Mouse (Mus musculus) heart, adult 11 months (tissue): ENCODE measurements around the gene Pik3c2b.

Experiments used
- DNase-seq: peaks from one replicate; pipeline ENCODE4 v3.0.0; 2022

Pik3c2b gene

GRCm38 (mm10) chr1:133100980-133101798 is 55.7 kb downstream of the Pik3c2b start:
- peak; percentile 95 for DNase-seq

- no peak for DNase-seq
Measured at GRCm38 (mm10) chr1:133102108-133102507, 56.6 kb downstream of the Pik3c2b start.

GRCm38 (mm10) chr1:133103315-133103714 is 57.8 kb downstream of the Pik3c2b start:
- DNase-seq = no peak

- no peak for DNase-seq
Measured at GRCm38 (mm10) chr1:133103871-133104270, 58.4 kb downstream of the Pik3c2b start.

GRCm38 (mm10) chr1:133116108-133116507 is 70.6 kb downstream of the Pik3c2b start:
- no peak for DNase-seq

- no peak for DNase-seq
Measured at GRCm38 (mm10) chr1:133118127-133118526, 72.7 kb downstream of the Pik3c2b start.

- no peak for DNase-seq
Measured at GRCm38 (mm10) chr1:133118844-133119243, 73.4 kb downstream of the Pik3c2b start.

- peak; percentile 90 for DNase-seq
Measured at GRCm38 (mm10) chr1:133119931-133120712, 74.7 kb downstream of the Pik3c2b start.

GRCm38 (mm10) chr1:133121246-133121645 is 75.8 kb downstream of the Pik3c2b start:
- DNase-seq = no peak

- no peak for DNase-seq
Measured at GRCm38 (mm10) chr1:133124137-133124536, 78.7 kb downstream of the Pik3c2b start.

GRCm38 (mm10) chr1:133125640-133126364 is 80.3 kb downstream of the Pik3c2b start:
- no peak for DNase-seq

GRCm38 (mm10) chr1:133126365-133126740 is 80.9 kb downstream of the Pik3c2b start:
- no peak for DNase-seq

GRCm38 (mm10) chr1:133127328-133127727 is 81.9 kb downstream of the Pik3c2b start:
- no peak for DNase-seq

GRCm38 (mm10) chr1:133129471-133130221 is 84.2 kb downstream of the Pik3c2b start:
- DNase-seq = no peak

GRCm38 (mm10) chr1:133130638-133131560 is 85.4 kb downstream of the Pik3c2b start, which contains the start of gene Ppp1r15b:
TSS of gene Ppp1r15b (plus strand) at chr1:133131143.
- DNase-seq = peak; percentile 100

GRCm38 (mm10) chr1:133131561-133131905 is 86.1 kb downstream of the Pik3c2b start:
- DNase-seq = no peak

- DNase-seq = peak; percentile 93
Measured at GRCm38 (mm10) chr1:133131936-133132335, 86.5 kb downstream of the Pik3c2b start.

GRCm38 (mm10) chr1:133132388-133133326 is 87.2 kb downstream of the Pik3c2b start:
- DNase-seq = peak; percentile 93

- peak; percentile 91 for DNase-seq
Measured at GRCm38 (mm10) chr1:133133425-133133824, 88.0 kb downstream of the Pik3c2b start.

- DNase-seq = peak; percentile 93
Measured at GRCm38 (mm10) chr1:133134071-133134470, 88.6 kb downstream of the Pik3c2b start.
